ENCODE assay signal across 19 mouse cellular contexts in the genomic region with DNA sequence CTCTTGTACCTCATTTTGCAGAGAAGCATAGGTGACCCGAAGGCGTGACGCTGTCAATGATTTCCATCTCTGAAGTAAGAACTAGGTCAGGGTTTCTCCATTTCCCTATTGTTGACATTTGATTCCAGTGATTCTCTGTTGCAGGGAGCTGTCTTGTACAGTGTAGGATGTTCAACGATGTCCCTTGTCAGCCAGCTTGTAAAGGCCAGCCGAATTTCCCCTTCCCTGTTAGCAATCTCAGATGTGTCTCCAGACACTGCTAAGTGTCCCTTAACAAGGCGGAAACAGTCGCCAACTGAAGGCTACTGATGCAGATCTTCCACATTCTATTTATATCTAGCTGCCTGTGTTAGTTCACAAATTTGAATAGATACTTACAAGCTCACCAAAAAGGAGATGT.
DNase-seq lines count a peak whose midpoint lies in the region; ATAC-seq and TF ChIP-seq lines count a peak whose summit lies in the region.
"Had no signal": no experiment of that assay in that cellular context is flagged by ENCODE, and none has a peak within 500 bp of the region (broad histone marks: within the 10 kb centered on the region; RNA-seq: fewer than 3 reads in every experiment).

No protein-coding gene starts in this region.

- no peak overlapping the region for H3K9ac ChIP-seq in kidney, embryonic 15.5 days
- H3K9ac ChIP-seq: hindbrain, embryonic 15.5 days; liver, postnatal 0 days; midbrain, embryonic 12.5 days had no signal

- H3K9me3 ChIP-seq in kidney, embryonic 15.5 days (replicated peaks), result no peaks in the 10 kb centered on the region
- no peaks in the 10 kb centered on the region for H3K9me3 ChIP-seq in hindbrain, embryonic 10.5 days
- H3K9me3 ChIP-seq: embryonic facial prominence, embryonic 10.5 days; hindbrain, embryonic 15.5 days; limb, embryonic 10.5 days; midbrain, embryonic 12.5 days had no signal

- no peak overlapping the region for H3K27ac ChIP-seq in kidney, embryonic 15.5 days
- peak overlapping the region; percentile 6 for H3K27ac ChIP-seq in spleen, adult 2 months (ENCODE audit: insufficient read depth, low read length)
- no peak overlapping the region for H3K27ac ChIP-seq in hindbrain, embryonic 10.5 days
- H3K27ac ChIP-seq: embryonic facial prominence, embryonic 10.5 days; hindbrain, embryonic 15.5 days; limb, embryonic 10.5 days; midbrain, embryonic 12.5 days had no signal

- peak; percentile 23 for DNase-seq in kidney, adult 18-20 months
- DNase-seq in spleen, adult 2 months (ENCODE audit: low read depth in 1 of 2, low spot score in 2 of 2), result no peak
- DNase-seq in spleen, postnatal 4 days (ENCODE audit: low spot score in 2 of 2), result no peak
- DNase-seq in lung, postnatal 25 days (ENCODE audit: low spot score), result no peak
- no peak for DNase-seq in hindbrain, embryonic 10.5 days (ENCODE audit: low spot score)
- DNase-seq: cerebellum, adult 11-12 months; cerebellum, postnatal 10 days; heart, postnatal 4 days; liver, postnatal 0 days; lung, postnatal 10 days had no signal

- TF ChIP-seq CTCF in spleen, adult 2 months (IDR thresholded peaks at IDR 0.05; ENCODE audit: extremely low read depth, insufficient read depth, insufficient read length, insufficient replicate concordance), result no peak

- 0 out of 2 replicates have a peak, but pooled peaks cover 6% of the 10 kb centered on the region for H3K4me1 ChIP-seq in kidney, embryonic 15.5 days
- H3K4me1 ChIP-seq in spleen, adult 2 months (ENCODE audit: control insufficient read depth, insufficient read depth, insufficient read length), result peaks cover 17% of the 10 kb centered on the region; the same call in 1 of the 2 replicates
- peaks cover 6% of the 10 kb centered on the region; the same call in 1 of the 2 replicates for H3K4me1 ChIP-seq in hindbrain, embryonic 10.5 days (replicated peaks)
- H3K4me1 ChIP-seq: embryonic facial prominence, embryonic 10.5 days; hindbrain, embryonic 15.5 days; limb, embryonic 10.5 days; midbrain, embryonic 12.5 days had no signal

- 65% methylated on average over 7 of the region's 7 CpGs for WGBS in kidney, embryonic 15.5 days
- 38% methylated on average over 7 of the region's 7 CpGs for WGBS in spleen, adult 2 months
- whole genome bisulfite sequencing in hindbrain, embryonic 10.5 days, result 94% methylated on average over 7 of the region's 7 CpGs

- H3K36me3 ChIP-seq in kidney, embryonic 15.5 days, result no peaks in the 10 kb centered on the region
- H3K36me3 ChIP-seq in spleen, adult 2 months (ENCODE audit: control insufficient read depth, insufficient read depth, low read length), result no peaks in the 10 kb centered on the region
- H3K36me3 ChIP-seq in hindbrain, embryonic 10.5 days, result no peaks in the 10 kb centered on the region
- H3K36me3 ChIP-seq: embryonic facial prominence, embryonic 10.5 days; hindbrain, embryonic 15.5 days; limb, embryonic 10.5 days; midbrain, embryonic 12.5 days had no signal

- no peak for TF ChIP-seq POLR2A in spleen, adult 2 months (IDR thresholded peaks at IDR 0.05; ENCODE audit: low read depth, low read length)

- no peak overlapping the region for H3K4me2 ChIP-seq in kidney, embryonic 15.5 days
- H3K4me2 ChIP-seq: hindbrain, embryonic 15.5 days; liver, embryonic 11.5 days; midbrain, embryonic 12.5 days had no signal

- H3K4me3 ChIP-seq in kidney, embryonic 15.5 days (replicated peaks), result no peak overlapping the region
- H3K4me3 ChIP-seq in spleen, adult 2 months (ENCODE audit: extremely low read depth, insufficient read depth, insufficient read length), result no peak overlapping the region
- no peak overlapping the region for H3K4me3 ChIP-seq in hindbrain, embryonic 10.5 days
- H3K4me3 ChIP-seq: embryonic facial prominence, embryonic 10.5 days; hindbrain, embryonic 15.5 days; limb, embryonic 10.5 days; midbrain, embryonic 12.5 days had no signal

- no peaks in the 10 kb centered on the region for H3K27me3 ChIP-seq in kidney, embryonic 15.5 days
- no peaks in the 10 kb centered on the region for H3K27me3 ChIP-seq in spleen, adult 2 months (ENCODE audit: control insufficient read depth, insufficient read depth, low read length)
- no peaks in the 10 kb centered on the region for H3K27me3 ChIP-seq in hindbrain, embryonic 10.5 days (ENCODE audit: insufficient read depth, poor library complexity, severe bottlenecking)
- H3K27me3 ChIP-seq: hindbrain, embryonic 15.5 days; midbrain, embryonic 12.5 days had no signal

- no peak for ATAC-seq in kidney, embryonic 15.5 days (replicated peaks; ENCODE audit: low FRiP score)
- peak; percentile 32 for ATAC-seq in inflammation-experienced regulatory T-cells, adult 6 months
- ATAC-seq: forebrain, embryonic 16.5 days; intestine, embryonic 16.5 days; liver, postnatal 0 days had no signal
